Mouse (Mus musculus): ENCODE data around the gene Gm43518. TPM values are rescaled to one million over a fixed set of nuclear protein-coding genes. Genes with fewer than 3 reads are reported as not detected.

Gene Gm43518
- total and polyA plus RNA-seq, 3 experiments, result 0.47 TPM; not detected in 2

- intact Hi-C loops (cut with DNase I), result no loop called here
These were observed 25.3 kb downstream of the Gm43518 start for GRCm38 (mm10) chr5:123952365-123953045.

GRCm38 (mm10) chr5:123957213-123957612 lies 30.0 kb downstream of the Gm43518 start:
- Histone ChIP-seq H3K9ac (ENCODE audit: low read depth, low read length) (no peak overlapping the region), H3K36me3 (ENCODE audit: control insufficient read depth, insufficient read depth, low read length) (no peaks in the 10 kb centered on the region), H3K79me2 (replicated peaks; ENCODE audit: control insufficient read depth, insufficient read depth, low read length) (no peaks in the 10 kb centered on the region), H3K27ac (no peak overlapping the region), H3K4me3 (no peak overlapping the region), H3K4me1 (ENCODE audit: control insufficient read depth, insufficient read depth, low read length) (no peaks in the 10 kb centered on the region; the same call in 1 of the 2 replicates), H3K27me3 (ENCODE audit: control insufficient read depth, insufficient read depth, low read length) (no peaks in the 10 kb centered on the region)
- intact Hi-C loops (cut with DNase I), result no loop called here
- TF ChIP-seq EP300 (IDR thresholded peaks at IDR 0.05; ENCODE audit: insufficient read depth, low read depth, low read length), result no peak
- no peak for TF ChIP-seq POLR2A (IDR thresholded peaks at IDR 0.05; ENCODE audit: insufficient read depth, low read depth, low read length)
- no peak for TF ChIP-seq CTCF (IDR thresholded peaks at IDR 0.05)
- 94% methylated on average over 8 of the region's 8 CpGs for WGBS
- no peak for DNase-seq

More at GRCm38 (mm10) chr5:123952365-123953045, 25.3 kb downstream of the Gm43518 start:
- no peak for DNase-seq
- no peaks in the 10 kb centered on the region; the same call in 1 of the 2 replicates for H3K4me1 ChIP-seq (ENCODE audit: control insufficient read depth, insufficient read depth, low read length)
- H3K4me3 ChIP-seq, result no peak overlapping the region
- H3K27ac ChIP-seq, result no peak overlapping the region
- H3K9ac ChIP-seq (ENCODE audit: low read depth, low read length), result no peak overlapping the region
- 54% methylated on average over 5 of the region's 5 CpGs for WGBS
- TF ChIP-seq POLR2A (IDR thresholded peaks at IDR 0.05; ENCODE audit: insufficient read depth, low read depth, low read length) (no peak), CTCF (IDR thresholded peaks at IDR 0.05) (no peak)
- no peaks in the 10 kb centered on the region for H3K36me3 ChIP-seq (ENCODE audit: control insufficient read depth, insufficient read depth, low read length)
- no peaks in the 10 kb centered on the region for H3K27me3 ChIP-seq (ENCODE audit: control insufficient read depth, insufficient read depth, low read length)
- H3K79me2 ChIP-seq (replicated peaks; ENCODE audit: control insufficient read depth, insufficient read depth, low read length), result no peaks in the 10 kb centered on the region

GRCm38 (mm10) chr5:123959018-123959417 lies 31.8 kb downstream of the Gm43518 start:
- DNase-seq, result no peak
- Histone ChIP-seq H3K4me3 (no peak overlapping the region), H3K9ac (ENCODE audit: low read depth, low read length) (no peak overlapping the region), H3K27ac (no peak overlapping the region), H3K4me1 (ENCODE audit: control insufficient read depth, insufficient read depth, low read length) (no peaks in the 10 kb centered on the region), H3K79me2 (replicated peaks; ENCODE audit: control insufficient read depth, insufficient read depth, low read length) (no peaks in the 10 kb centered on the region), H3K27me3 (ENCODE audit: control insufficient read depth, insufficient read depth, low read length) (no peaks in the 10 kb centered on the region), H3K36me3 (ENCODE audit: control insufficient read depth, insufficient read depth, low read length) (no peaks in the 10 kb centered on the region)
- 92% methylated on average over 3 of the region's 3 CpGs for WGBS
- TF ChIP-seq CTCF (IDR thresholded peaks at IDR 0.05) (no peak), EP300 (IDR thresholded peaks at IDR 0.05; ENCODE audit: insufficient read depth, low read depth, low read length) (no peak), POLR2A (IDR thresholded peaks at IDR 0.05; ENCODE audit: insufficient read depth, low read depth, low read length) (no peak)
- intact Hi-C loops (cut with DNase I), result no loop called here

- intact Hi-C loops (cut with DNase I), result no loop called here
- H3K9ac ChIP-seq (ENCODE audit: low read depth, low read length), result no peak overlapping the region
- 77% methylated on average over 8 of the region's 8 CpGs for WGBS
- H3K27ac ChIP-seq, result no peak overlapping the region
- no peaks in the 10 kb centered on the region for H3K79me2 ChIP-seq (replicated peaks; ENCODE audit: control insufficient read depth, insufficient read depth, low read length)
- no peak overlapping the region for H3K4me3 ChIP-seq
- no peak for DNase-seq
- no peaks in the 10 kb centered on the region for H3K4me1 ChIP-seq (ENCODE audit: control insufficient read depth, insufficient read depth, low read length)
- no peaks in the 10 kb centered on the region for H3K27me3 ChIP-seq (ENCODE audit: control insufficient read depth, insufficient read depth, low read length)
- TF ChIP-seq EP300 (IDR thresholded peaks at IDR 0.05; ENCODE audit: insufficient read depth, low read depth, low read length) (no peak), POLR2A (IDR thresholded peaks at IDR 0.05; ENCODE audit: insufficient read depth, low read depth, low read length) (no peak), CTCF (IDR thresholded peaks at IDR 0.05) (no peak)
- H3K36me3 ChIP-seq (ENCODE audit: control insufficient read depth, insufficient read depth, low read length), result no peaks in the 10 kb centered on the region
These were observed 32.9 kb downstream of the Gm43518 start for GRCm38 (mm10) chr5:123960129-123960528.

- 85% methylated on average over 12 of the region's 12 CpGs for WGBS
- intact Hi-C loops (cut with DNase I), result no loop called here
- no peaks in the 10 kb centered on the region for H3K4me1 ChIP-seq (ENCODE audit: control insufficient read depth, insufficient read depth, low read length)
- H3K9ac ChIP-seq (ENCODE audit: low read depth, low read length), result no peak overlapping the region
- no peaks in the 10 kb centered on the region for H3K36me3 ChIP-seq (ENCODE audit: control insufficient read depth, insufficient read depth, low read length)
- H3K27ac ChIP-seq, result no peak overlapping the region
- H3K4me3 ChIP-seq, result no peak overlapping the region
- no peaks in the 10 kb centered on the region for H3K79me2 ChIP-seq (replicated peaks; ENCODE audit: control insufficient read depth, insufficient read depth, low read length)
- DNase-seq, result no peak
- no peaks in the 10 kb centered on the region for H3K27me3 ChIP-seq (ENCODE audit: control insufficient read depth, insufficient read depth, low read length)
- no peak for TF ChIP-seq POLR2A (IDR thresholded peaks at IDR 0.05; ENCODE audit: insufficient read depth, low read depth, low read length)
- no peak for TF ChIP-seq CTCF (IDR thresholded peaks at IDR 0.05)
- TF ChIP-seq EP300 (IDR thresholded peaks at IDR 0.05; ENCODE audit: insufficient read depth, low read depth, low read length), result no peak
These were observed 33.8 kb downstream of the Gm43518 start for GRCm38 (mm10) chr5:123961046-123961445.

GRCm38 (mm10) chr5:123964208-123964607 lies 37.0 kb downstream of the Gm43518 start:
- no peaks in the 10 kb centered on the region for H3K36me3 ChIP-seq (ENCODE audit: control insufficient read depth, insufficient read depth, low read length)
- no peak overlapping the region for H3K9ac ChIP-seq (ENCODE audit: low read depth, low read length)
- H3K79me2 ChIP-seq (replicated peaks; ENCODE audit: control insufficient read depth, insufficient read depth, low read length), result no peaks in the 10 kb centered on the region
- no peak overlapping the region for H3K4me3 ChIP-seq
- DNase-seq, result no peak
- WGBS, result 88% methylated on average over 4 of the region's 4 CpGs
- no peaks in the 10 kb centered on the region for H3K27me3 ChIP-seq (ENCODE audit: control insufficient read depth, insufficient read depth, low read length)
- intact Hi-C loops (cut with DNase I), result no loop called here
- no peak for TF ChIP-seq CTCF (IDR thresholded peaks at IDR 0.05)
- TF ChIP-seq EP300 (IDR thresholded peaks at IDR 0.05; ENCODE audit: insufficient read depth, low read depth, low read length), result no peak
- TF ChIP-seq POLR2A (IDR thresholded peaks at IDR 0.05; ENCODE audit: insufficient read depth, low read depth, low read length), result no peak
- H3K27ac ChIP-seq, result no peak overlapping the region
- no peaks in the 10 kb centered on the region for H3K4me1 ChIP-seq (ENCODE audit: control insufficient read depth, insufficient read depth, low read length)

Measured in heart, adult 2 months (tissue).